Mouse (Mus musculus) testis, adult 2 months (tissue): ENCODE results near the gene Clic6.

Experiments used
- CTCF ChIP-seq: fragments of 200-500 bp; IDR thresholded peaks from 2 replicates; pipeline ENCODE4 v1.5.1; 2012; ENCODE audit warnings: low read depth, mild to moderate bottlenecking, inconsistent platforms, low read length, moderate library complexity; ENCODE audit not compliant: control insufficient read depth, insufficient read depth, insufficient replicate concordance
- POLR2A ChIP-seq: fragments of 200-500 bp; IDR thresholded peaks from 2 replicates; pipeline ENCODE4 v1.6.1; 2012; ENCODE audit warnings: low read depth, mild to moderate bottlenecking, inconsistent platforms, low read length, moderate library complexity; ENCODE audit not compliant: control insufficient read depth

DNA sequence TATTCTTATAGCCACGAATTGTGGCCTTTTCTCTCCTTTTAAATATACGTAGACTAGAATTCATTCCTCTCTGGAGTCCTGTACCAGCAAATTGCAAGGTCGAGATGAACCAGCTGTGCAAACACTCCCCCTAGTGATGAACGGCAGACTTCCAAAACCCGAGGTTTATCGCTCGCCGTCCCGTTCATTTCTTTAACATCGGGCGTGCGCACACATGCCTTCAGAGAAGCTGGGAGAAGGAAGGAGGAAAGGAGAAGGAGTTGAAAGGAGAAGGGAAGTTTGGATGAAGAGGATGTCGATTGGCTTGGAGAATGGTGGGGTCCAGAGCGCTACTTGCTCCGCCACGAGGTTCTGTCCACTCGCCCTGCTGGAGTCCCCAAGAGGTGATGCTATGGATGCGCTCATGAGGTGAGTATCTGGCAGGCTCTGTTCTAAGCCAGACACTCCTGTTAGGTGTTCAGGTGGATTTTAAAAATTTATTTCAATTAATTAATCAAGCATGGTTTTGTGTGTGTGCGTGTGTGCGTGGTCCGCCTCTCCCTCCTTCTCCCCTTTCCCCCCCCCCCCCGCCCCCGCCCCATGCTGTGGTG is 6.9 kb upstream of the Clic6 start:
- TF ChIP-seq POLR2A (no peak), CTCF (peak; percentile 25; the same call in 1 of the 2 replicates)
